Mouse (Mus musculus) bone marrow, adult 2 months (tissue): ENCODE data around the gene Gm49384. TPM values are rescaled to one million over a fixed set of nuclear protein-coding genes. Genes with fewer than 3 reads are reported as not detected.

Experiments used
- H3K27ac ChIP-seq: fragments of 200-500 bp; 2 replicates; pipeline ENCODE4 v1.5.1; 2012; ENCODE audit warnings: low read depth, mild to moderate bottlenecking, control low read depth, inconsistent platforms, low read length; ENCODE audit not compliant: control insufficient read depth, poor library complexity, insufficient read depth
- H3K4me1 ChIP-seq: fragments of 200-500 bp; 2 replicates; pipeline ENCODE4 v1.6.1; 2011; ENCODE audit warnings: low read length; ENCODE audit not compliant: control insufficient read depth, insufficient read depth
- H3K4me3 ChIP-seq: fragments of 200-500 bp; replicated peaks from 2 replicates; pipeline ENCODE3; 2011; ENCODE audit warnings: mild to moderate bottlenecking, low read depth, low read length, control low read depth; ENCODE audit not compliant: control insufficient read depth
- CTCF ChIP-seq: fragments of 200-500 bp; IDR thresholded peaks from 2 replicates; pipeline ENCODE4 v1.5.1; 2011; ENCODE audit warnings: low read length, control low read depth; ENCODE audit not compliant: control insufficient read depth, insufficient read depth
- POLR2A ChIP-seq: fragments of 200-500 bp; IDR thresholded peaks from 2 replicates; pipeline ENCODE4 v1.6.1; 2011; ENCODE audit warnings: low read depth, mild to moderate bottlenecking, control low read depth, low read length, borderline replicate concordance; ENCODE audit not compliant: control insufficient read depth
- WGBS: fragments of 180-500 bp; shearing (Covaris S2); methylation state at CpG from one replicate; pipeline ENCODE4 v1.1.7; 2018; 5-methylcytosine and 5-hydroxymethylcytosine counted together
- polyA plus RNA-seq: library from polyadenylated mRNA; stranded (reverse); fragments of >200 nt; gene quantifications from 2 replicates; pipeline ENCODE4 v1.2.4, GENCODE M21; 2011; ENCODE audit warnings: low replicate concordance; ENCODE audit not compliant: missing spikeins, insufficient read depth, insufficient read length

Gm49384 gene
- polyA plus RNA-seq, 1 experiment = 22.6 TPM

DNA sequence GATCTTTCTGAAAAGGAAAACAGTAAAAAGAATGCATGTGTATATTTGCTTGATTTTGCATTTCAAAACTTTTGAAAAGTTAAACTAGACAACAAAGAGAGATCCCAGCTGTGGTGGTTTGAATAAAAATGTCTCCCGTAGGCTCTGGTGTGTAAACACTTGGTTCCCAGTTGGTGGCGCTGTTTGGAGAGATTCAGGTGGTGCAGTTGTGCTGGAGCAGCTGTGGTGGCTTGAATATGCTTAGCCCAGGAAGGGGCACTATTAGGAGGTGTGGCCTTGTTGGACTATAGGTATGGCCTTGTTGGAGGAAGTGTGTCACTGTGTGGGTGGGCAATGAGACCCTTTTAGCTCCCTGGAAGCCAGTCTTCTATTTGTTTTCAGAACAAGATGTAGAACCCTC lies 25.2 kb upstream of the Gm49384 start:
- no peaks in the 10 kb centered on the region for H3K4me1 ChIP-seq
- no peak overlapping the region for H3K27ac ChIP-seq
- WGBS = 52% methylated on average over 2 of the region's 2 CpGs
- H3K4me3 ChIP-seq = no peak overlapping the region
- TF ChIP-seq POLR2A (no peak), CTCF (peak; percentile 45; the same call in 1 of the 2 replicates)

DNA sequence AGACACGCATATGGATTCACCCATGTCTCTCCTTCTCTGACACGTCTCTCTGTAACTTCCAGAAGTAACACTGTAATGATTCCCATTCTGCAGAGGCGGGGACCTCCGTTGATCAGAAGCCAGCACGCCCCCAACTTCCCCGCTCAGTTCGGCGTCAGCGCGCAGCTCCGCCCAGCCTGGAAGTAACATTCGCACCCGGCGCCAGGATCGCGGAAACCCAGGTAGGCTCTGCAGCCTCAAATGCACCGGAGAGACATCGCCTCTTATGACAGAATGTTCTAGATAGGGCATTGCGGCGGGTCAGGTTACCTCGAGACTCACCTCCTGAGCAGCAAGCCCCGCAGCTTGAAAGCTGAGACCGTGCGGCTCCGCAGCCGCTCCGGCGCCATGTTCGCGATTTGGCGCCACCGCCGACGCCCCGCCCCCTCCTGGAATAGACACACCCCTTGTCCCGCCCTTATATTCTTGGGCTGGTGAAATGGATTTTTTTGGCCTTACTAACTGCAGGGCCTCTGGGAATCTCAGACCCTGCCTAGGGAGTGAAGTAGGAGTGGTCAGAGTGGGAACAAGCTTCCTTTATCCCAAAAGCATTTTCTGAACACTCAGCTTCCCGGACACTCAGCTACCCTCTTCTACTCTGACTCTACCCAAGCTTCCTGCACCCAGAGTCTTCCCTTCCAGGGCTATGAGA lies 23.9 kb upstream of the Gm49384 start, which contains the start of gene Pole2:
Pole2 (minus strand) TSS at position 420 of the 691 bp plus-strand sequence.
- Histone ChIP-seq H3K27ac (peak within 1 kb of the TSS; percentile 56), H3K4me1 (no peaks in the 10 kb centered on the region), H3K4me3 (peak within 1 kb of the TSS; percentile 92)
- under 1% methylated on average over 37 of the region's 37 CpGs for WGBS
- peak; percentile 63; the same call in 1 of the 2 replicates for TF ChIP-seq POLR2A
- TF ChIP-seq CTCF = no peak

DNA sequence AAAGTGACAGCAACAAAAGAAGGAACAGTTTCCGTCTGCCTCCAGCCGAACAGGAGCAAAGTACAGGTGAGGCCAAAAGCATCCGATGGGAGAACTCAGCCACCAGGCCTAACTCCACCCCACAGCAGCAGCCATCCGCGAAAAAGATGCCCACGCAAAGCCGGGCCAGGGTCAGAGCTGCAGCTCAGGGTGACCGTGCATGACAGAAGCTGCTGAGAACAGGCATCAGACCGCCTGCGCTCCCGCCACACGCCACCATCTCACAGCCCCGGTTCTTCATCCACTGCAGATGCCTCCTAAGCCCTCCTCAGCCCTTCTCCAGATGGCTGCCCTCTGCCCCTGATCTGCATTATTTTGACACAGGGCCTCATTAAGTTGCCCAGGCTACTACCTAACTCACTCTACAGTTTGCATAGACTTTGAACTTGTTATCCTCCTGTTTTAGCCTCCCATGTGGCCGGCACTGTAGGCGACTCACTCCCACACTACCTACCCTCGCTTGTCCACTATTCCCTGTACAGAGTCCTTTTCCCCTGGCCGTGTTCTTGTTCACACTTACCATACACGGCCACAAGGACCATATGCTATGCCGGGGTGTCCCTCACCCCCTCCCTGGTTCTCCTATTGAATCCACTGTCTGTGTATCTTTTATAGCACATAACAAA lies 16.7 kb upstream of the Gm49384 start:
- H3K4me1 ChIP-seq = no peaks in the 10 kb centered on the region; the same call in 1 of the 2 replicates
- TF ChIP-seq POLR2A (no peak), CTCF (no peak)
- no peak overlapping the region for H3K4me3 ChIP-seq
- 92% methylated on average over 19 of the region's 19 CpGs for WGBS
- 0 out of 2 replicates have a peak overlapping the region, but pooled peaks have one; percentile 7 for H3K27ac ChIP-seq

DNA sequence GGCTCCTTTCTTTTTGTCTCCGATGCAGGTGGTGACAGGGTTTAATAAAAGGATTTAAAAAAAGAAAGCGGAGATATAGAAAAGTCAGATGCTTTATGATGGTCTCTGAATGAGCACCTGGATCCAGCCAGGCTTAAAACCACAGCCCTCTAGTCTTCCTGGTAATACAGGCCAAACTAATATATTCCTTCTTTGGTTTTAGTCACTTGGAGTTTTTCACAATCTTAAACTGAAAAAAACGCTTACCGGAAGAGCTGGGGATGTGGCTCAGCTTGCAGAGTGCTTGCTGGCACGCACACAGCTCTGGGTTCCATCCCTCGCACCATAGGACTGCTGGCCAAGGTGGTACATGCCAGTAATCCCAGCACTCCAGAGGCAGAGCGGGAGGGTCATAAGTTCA lies 12.5 kb upstream of the Gm49384 start:
- TF ChIP-seq POLR2A (no peak), CTCF (no peak)
- Histone ChIP-seq H3K27ac (no peak overlapping the region), H3K4me1 (peaks cover 2% of the 10 kb centered on the region), H3K4me3 (no peak overlapping the region)
- WGBS = 77% methylated on average over 7 of the region's 7 CpGs

DNA sequence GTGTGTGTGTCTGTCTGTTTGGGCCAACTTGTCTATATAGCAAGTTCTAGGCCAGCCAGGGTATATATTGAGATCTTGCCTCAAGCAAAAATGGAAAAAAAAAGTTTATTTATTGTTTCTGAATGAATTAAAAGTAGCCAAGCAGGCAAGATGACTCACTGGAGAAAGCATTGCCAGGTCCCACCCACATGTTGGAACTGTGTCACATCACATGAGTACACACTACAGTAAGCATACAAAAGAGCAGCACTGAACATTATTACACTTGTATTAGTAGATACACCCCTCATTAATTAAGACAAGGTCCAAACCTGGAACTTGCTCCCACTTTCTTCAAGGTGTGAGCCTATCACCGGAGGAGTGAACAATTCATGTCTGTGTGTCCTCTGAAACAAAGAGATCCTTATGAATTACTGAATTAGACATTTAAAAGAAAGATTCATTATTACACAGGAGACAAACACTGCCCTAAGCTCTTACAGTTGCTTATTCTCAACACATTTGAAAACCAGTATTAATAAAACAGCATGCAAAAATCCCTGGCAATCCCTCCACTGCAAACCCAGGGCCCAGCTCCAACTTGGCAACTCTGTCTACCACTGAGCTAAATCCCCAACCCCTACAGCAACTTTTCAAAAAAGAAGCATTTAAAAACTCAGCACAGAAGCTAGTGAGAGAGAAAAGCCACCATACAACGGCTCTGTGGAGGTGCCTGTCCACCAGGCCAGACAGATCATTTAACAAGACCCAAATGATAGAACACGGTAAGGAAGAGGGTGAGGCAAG lies 11.1 kb upstream of the Gm49384 start:
- Histone ChIP-seq H3K27ac (no peak overlapping the region), H3K4me1 (peaks cover 2% of the 10 kb centered on the region), H3K4me3 (no peak overlapping the region)
- no peak for TF ChIP-seq CTCF
- TF ChIP-seq POLR2A = no peak
- WGBS = 65% methylated on average over 3 of the region's 3 CpGs

DNA sequence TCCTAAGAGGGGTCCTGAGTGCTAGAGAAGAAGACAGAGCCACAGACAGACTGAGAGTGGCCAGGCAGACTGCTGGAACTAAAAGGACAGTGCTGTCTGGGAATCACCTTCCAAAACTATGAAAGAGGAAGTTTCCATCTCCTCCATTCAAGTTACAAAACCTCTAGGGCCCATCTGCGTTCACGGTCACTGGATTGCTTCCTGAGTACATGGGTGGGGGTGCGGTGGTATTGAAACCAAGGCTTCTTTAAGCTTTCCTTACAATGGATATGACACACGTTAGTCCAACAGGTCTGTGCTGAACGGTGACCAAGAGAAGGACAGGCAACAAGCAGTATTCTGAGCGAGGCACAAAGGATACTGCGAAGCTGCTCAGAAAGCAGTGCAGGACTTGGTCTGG lies 10.3 kb upstream of the Gm49384 start:
- H3K4me1 ChIP-seq = peaks cover 2% of the 10 kb centered on the region
- no peak overlapping the region for H3K27ac ChIP-seq
- TF ChIP-seq POLR2A = no peak
- H3K4me3 ChIP-seq = no peak overlapping the region
- WGBS = 52% methylated on average over 7 of the region's 7 CpGs

DNA sequence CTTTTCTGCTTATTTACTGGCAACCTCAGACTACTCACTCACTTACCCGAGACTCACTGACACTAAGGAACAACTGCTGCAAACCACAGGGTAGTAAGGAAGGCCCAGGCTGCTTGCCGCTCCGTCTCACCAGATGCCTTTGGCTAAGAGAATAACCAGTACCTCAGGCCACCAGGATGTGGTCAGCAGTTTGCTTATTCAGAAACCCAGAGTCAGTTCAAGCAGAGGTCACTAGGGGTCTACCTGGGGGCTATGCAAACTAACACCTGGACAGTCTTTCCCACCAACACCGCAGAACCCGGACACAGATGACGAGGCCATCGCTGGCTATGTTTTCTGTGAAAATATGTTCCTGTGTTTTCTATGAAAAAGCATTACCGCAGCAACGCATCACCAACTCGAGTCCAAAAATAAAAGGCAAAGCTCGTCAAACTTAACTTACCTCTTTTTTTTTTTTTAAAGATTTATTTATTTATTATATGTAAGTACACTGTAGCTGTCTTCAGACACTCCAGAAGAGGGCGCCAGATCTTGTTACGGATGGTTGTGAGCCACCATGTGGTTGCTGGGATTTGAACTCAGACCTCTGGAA lies 9.2 kb upstream of the Gm49384 start:
- WGBS = 85% methylated on average over 13 of the region's 13 CpGs
- H3K4me3 ChIP-seq = no peak overlapping the region
- TF ChIP-seq POLR2A (no peak), CTCF (no peak)
- H3K27ac ChIP-seq = no peak overlapping the region
- H3K4me1 ChIP-seq = peaks cover 2% of the 10 kb centered on the region

DNA sequence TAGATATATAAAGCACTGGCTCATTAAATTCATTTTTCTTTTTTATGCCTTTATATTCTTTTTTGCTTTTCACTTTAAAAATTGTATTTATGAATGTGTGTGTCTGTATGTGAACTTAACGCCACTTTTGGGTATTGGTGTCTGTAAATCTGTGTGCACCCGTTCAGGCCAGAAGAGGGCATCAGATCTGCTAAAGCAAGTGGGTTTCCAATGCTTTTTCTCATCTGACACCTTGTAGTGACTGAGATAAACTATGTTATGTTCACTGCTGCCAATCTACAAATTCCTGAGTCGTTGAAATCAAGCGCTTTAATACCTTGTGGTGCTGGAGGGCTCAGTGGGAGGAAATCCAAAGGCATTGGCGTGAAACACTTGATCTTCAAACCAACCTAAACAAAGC lies 7.0 kb upstream of the Gm49384 start:
- Histone ChIP-seq H3K4me3 (no peak overlapping the region), H3K27ac (no peak overlapping the region), H3K4me1 (peaks cover 2% of the 10 kb centered on the region)
- TF ChIP-seq POLR2A = no peak
- no peak for TF ChIP-seq CTCF
- WGBS = 86% methylated on average over 5 of the region's 5 CpGs
